Mouse (Mus musculus) embryonic fibroblast, embryonic 13.5 days (primary cell): ENCODE results near the gene Mphosph6. TPM values are rescaled to one million over a fixed set of nuclear protein-coding genes. Genes with fewer than 3 reads are reported as not detected.
A peak's percentile ranks its signal among the peaks of the same experiment; 100 is the strongest.

Experiments
- H3K27ac ChIP-seq: 2 replicates; pipeline ENCODE4 v1.5.1; 2012; ENCODE audit warnings: low read length, control low read depth, inconsistent platforms; ENCODE audit not compliant: insufficient read depth
- H3K4me1 ChIP-seq: 2 replicates; pipeline ENCODE4 v1.6.1; 2011; ENCODE audit warnings: low read length; ENCODE audit not compliant: control insufficient read depth, insufficient read depth
- H3K4me3 ChIP-seq: 2 replicates; pipeline ENCODE4 v1.5.1; 2011; ENCODE audit warnings: mild to moderate bottlenecking, control low read depth, low read length; ENCODE audit not compliant: insufficient read depth
- CTCF ChIP-seq: IDR thresholded peaks from 2 replicates; pipeline ENCODE4 v1.5.1; 2011; ENCODE audit warnings: mild to moderate bottlenecking, control low read depth, low read length, moderate library complexity, borderline replicate concordance; ENCODE audit not compliant: insufficient read depth
- POLR2A ChIP-seq: IDR thresholded peaks from 2 replicates; pipeline ENCODE4 v1.6.1; 2011; ENCODE audit warnings: low read depth, mild to moderate bottlenecking, control low read depth, low read length, moderate library complexity
- polyA plus RNA-seq: library from polyadenylated mRNA; stranded (reverse); fragments of >200 nt; gene quantifications from 2 replicates; pipeline ENCODE4 v1.2.4, GENCODE M21; 2011; ENCODE audit warnings: low read depth; ENCODE audit not compliant: missing spikeins, insufficient read length

The Mphosph6 gene
- polyA plus RNA-seq = 48.9 and 52.4 TPM in 2 replicates

DNA sequence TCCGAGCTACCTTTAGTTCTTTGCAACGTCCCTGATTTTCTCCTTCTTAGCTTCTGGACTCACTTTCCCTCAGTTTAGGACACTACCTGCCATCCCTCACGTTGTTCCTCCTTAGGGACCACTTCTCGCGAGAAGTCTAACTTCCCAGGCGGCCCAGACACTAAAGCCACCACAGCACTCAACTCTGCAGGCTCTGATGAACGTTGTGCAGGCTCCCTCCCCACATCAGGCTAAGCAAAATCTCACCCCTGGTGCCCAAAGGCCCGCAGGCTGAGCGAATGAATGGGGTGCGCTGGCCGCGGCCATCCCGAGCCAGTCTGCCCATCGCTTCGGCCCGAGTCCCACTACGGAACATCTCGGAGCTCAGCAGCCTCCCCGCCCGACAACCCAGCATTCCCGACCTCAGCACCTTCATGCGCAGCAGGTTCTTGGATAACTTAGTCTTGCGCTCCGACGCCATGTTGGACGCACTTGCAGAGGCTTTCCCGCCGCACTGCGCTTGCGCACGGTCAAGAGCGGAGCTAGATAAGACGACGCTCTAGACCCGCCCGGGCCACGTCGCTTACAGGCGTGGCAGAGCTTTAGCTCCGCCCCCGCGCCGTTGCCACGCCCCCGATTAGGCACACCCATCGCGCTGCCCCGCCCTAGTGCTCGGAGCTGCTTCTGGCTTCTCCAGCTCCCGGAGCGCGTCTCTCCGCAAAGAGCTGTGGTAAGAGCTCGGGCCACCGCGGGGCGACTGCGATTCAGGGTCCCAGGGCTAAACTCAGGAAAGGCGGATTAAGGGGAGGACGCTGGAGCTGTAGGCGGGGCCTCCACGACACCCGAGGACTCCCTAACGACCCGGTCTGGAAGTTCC, at the start of gene Mphosph6:
Gene Mphosph6 (minus strand): TSS at position 501 of the 856 bp plus-strand sequence.
- peak within 1 kb of the TSS; percentile 96 for H3K4me3 ChIP-seq
- TF ChIP-seq POLR2A (peak; percentile 97), CTCF (no peak)
- no peaks in the 10 kb centered on the region for H3K4me1 ChIP-seq
- peak within 1 kb of the TSS; percentile 47 for H3K27ac ChIP-seq

DNA sequence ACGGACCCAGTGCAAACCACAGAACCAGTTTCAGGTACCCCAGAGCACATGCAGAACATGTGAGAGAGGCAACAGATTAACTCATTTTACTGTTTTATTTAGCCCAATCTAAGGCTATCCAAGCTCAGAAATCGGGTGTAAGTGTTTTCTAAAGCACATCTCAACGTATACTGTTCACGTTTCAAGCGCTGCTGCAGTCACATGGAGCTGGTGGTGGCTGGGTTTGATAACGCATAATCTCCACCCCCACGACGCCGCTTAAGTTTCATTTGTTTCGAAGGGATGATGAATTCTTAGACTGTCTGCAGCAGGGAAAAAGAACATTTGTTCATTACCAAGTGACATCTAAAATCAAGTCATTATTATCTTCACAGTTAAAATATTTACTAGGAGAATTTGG, 48.7 kb upstream of the Mphosph6 start:
- Histone ChIP-seq H3K27ac (no peak overlapping the region), H3K4me3 (no peak overlapping the region), H3K4me1 (no peaks in the 10 kb centered on the region)
- TF ChIP-seq CTCF (no peak), POLR2A (no peak)

DNA sequence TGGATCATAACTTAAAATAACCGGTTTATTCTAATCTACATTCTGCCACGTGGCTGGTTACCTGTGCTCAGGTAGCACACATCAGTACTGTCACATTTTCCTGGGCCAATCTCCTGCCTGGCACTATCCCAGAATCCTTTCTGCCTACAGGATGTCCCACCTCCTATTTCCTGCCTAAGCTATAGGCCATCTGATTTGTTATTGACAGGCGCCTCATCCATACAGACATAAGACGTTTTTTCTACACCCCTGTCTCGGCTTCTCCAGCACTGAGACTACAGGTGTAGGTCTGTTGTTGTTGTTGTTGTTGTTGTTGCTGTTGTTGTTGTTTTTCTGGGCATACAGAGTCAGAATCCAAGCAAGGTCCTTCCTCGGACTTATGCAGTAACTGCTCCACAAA, 46.1 kb upstream of the Mphosph6 start:
- Histone ChIP-seq H3K27ac (no peak overlapping the region), H3K4me3 (no peak overlapping the region), H3K4me1 (no peaks in the 10 kb centered on the region)
- TF ChIP-seq CTCF = no peak
- no peak for TF ChIP-seq POLR2A

DNA sequence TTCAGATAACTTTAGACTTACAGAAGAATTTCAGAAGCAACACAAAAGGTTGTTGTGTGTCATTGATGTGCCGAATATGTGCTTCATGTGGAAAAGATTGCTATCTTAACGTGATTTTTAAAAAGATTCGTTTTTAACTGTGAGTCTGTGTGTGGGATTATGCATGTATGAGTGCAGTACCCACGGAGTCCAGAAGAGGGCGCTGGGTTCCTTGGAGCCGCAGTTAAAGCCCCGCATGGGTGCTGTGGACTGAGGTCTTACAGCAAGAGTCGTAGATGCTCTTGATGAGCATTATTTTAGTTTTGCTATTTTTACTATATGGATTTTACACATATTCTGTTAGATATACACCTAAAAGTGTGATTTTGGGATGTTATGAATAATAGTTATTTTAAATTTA, 42.0 kb upstream of the Mphosph6 start:
- TF ChIP-seq CTCF (no peak), POLR2A (no peak)
- Histone ChIP-seq H3K4me1 (no peaks in the 10 kb centered on the region), H3K4me3 (no peak overlapping the region), H3K27ac (no peak overlapping the region)

DNA sequence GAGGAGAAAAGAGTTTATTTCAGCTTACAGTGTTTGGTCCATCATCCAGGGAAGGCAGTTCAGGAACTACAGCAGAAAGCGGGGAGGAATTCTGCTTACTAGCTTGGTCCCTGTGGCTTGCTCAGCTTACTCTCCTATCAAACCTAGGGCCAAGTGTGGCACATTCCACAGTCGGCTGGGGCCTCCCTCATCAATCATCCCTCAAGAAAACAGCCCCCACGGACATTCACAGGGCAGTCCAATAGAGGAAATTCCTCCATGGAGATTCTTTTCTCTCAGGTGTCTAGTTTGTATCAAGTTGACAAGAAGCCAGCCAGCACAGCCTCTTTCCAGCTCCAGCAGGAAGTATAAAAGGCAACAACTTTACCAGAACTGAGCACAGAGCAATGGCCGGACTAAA, 11.8 kb upstream of the Mphosph6 start:
- no peak for TF ChIP-seq CTCF
- no peak for TF ChIP-seq POLR2A
- no peak overlapping the region for H3K27ac ChIP-seq
- H3K4me1 ChIP-seq = peaks cover 4% of the 10 kb centered on the region; the same call in 1 of the 2 replicates
- H3K4me3 ChIP-seq = no peak overlapping the region

DNA sequence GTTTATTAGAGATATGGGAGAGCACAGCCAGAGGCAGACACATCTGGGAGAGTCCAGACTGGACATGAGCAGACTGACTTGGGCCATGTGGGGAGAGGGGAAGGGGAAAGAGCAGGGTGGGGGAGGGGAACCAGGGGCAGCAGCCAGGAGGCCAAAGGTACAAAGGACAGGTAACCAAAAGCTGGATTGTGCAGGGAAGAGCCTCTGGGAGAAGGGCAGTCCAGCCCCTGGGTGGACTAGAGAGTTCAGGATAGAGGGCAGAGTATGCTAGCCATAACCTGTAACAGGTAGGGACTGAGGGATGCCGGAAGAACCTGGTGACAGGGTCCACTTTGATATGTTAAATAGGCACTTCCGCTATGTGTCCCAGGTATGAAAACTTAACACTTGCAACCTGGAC, 8.9 kb upstream of the Mphosph6 start:
- Histone ChIP-seq H3K27ac (no peak overlapping the region), H3K4me3 (no peak overlapping the region), H3K4me1 (peaks cover 4% of the 10 kb centered on the region; the same call in 1 of the 2 replicates)
- TF ChIP-seq CTCF = no peak
- TF ChIP-seq POLR2A = no peak

DNA sequence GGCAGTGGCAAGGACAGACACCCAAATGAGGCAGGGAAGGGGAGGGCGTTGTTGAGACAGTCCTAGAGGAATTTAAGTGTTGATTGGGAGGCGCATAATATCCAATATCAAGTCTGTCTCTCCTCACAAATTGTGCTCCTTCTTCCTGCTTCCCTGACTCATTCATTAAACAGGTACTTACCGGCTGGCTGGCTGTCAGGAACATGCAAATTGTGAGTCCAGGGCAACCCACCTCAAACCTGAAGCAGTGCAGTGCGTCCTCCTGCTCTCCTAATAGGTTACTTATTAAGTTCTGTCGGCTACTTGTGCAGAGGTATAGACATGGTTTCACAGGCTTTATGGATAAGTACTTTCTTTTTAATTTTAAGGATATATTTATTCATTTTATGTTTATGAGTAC, 3.7 kb upstream of the Mphosph6 start:
- Histone ChIP-seq H3K27ac (no peak overlapping the region), H3K4me3 (no peak overlapping the region), H3K4me1 (peaks cover 4% of the 10 kb centered on the region; the same call in 1 of the 2 replicates)
- TF ChIP-seq CTCF = no peak

DNA sequence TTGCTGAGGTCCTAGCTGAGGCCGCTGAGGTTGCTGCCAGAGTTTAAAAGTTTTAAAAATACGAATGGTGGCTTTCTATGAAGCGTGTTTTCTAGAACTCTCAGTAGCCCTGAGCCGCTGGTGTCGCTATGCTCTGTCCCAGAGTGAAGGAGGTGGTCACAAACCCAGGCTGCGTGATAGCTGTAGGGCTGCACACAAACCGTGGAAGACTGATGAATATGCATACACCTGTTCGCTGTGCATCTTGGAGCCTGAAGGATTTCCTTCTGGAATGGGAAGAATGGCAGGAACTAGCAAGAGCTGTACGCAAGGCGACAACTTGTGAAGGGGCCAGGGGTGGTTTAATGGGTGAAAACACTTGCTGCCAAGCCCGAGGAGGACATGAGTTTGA, 551 bp upstream of the Mphosph6 start:
- peak overlapping the region; percentile 29 for H3K27ac ChIP-seq
- H3K4me1 ChIP-seq = no peaks in the 10 kb centered on the region
- H3K4me3 ChIP-seq = peak overlapping the region; percentile 48
- TF ChIP-seq POLR2A (no peak), CTCF (no peak; the same call in 1 of the 2 replicates)

DNA sequence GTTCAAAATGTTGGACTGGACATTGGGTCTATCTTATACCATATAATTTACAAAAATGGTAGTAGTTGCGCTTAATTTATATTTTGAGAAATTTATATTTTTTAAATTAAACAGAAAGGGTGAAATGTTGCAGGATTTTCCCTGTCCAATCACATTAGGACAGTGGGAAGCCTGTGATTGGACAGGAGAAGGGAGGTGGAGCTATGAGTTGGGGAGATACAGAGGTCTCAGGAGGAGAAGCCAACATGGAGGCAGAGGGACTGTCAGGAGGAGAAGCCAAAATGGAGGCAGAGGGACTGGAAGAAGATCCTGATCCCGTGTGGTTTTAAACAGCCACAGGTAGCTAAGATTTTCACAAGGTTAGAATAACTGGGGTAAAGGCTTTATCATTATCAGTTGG, 3.7 kb downstream of the Mphosph6 start:
- no peaks in the 10 kb centered on the region for H3K4me1 ChIP-seq
- TF ChIP-seq POLR2A = no peak
- no peak for TF ChIP-seq CTCF
- no peak overlapping the region for H3K4me3 ChIP-seq
- H3K27ac ChIP-seq = no peak overlapping the region

DNA sequence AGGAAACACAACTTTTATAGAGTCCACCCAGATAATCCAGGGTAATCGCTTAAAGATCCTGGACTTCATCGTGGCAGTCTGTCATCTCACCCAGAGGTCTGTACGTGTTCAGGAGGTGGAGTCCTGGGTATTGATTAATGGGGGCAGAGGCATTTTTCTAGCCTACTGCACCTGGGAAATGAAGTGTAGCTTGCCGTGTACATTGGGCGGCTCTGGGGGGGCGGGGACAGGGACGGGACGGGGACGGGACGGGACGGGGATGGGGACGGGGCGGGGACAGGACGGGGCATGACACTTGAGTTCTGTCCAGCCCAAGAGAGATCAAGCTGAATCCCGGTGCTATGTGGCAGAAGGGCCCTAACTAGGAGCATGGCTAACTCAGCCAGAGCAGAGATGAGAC, 5.3 kb downstream of the Mphosph6 start:
- no peak overlapping the region for H3K27ac ChIP-seq
- H3K4me1 ChIP-seq = no peaks in the 10 kb centered on the region
- no peak overlapping the region for H3K4me3 ChIP-seq
- TF ChIP-seq POLR2A (no peak), CTCF (no peak)
